Mouse (Mus musculus) heart, embryonic 15.5 days (tissue): ENCODE data around the gene Zfp473. TPM values are rescaled to one million over a fixed set of nuclear protein-coding genes. Genes with fewer than 3 reads are reported as not detected.
"Not testable (repeated sequence)": the region's sequence is repeated elsewhere in the genome, so short reads cannot be mapped to it uniquely, and the experiment has no call there.

Experiments used
- ATAC-seq: fragments of 200-750 bp; cut with Nextera tagmentation; replicated peaks from 2 replicates; pipeline ENCODE4 v1.8.0; 2017; ENCODE audit warnings: low read depth, moderate TSS enrichment; ENCODE audit not compliant: insufficient number of reproducible peaks, insufficient read depth, low FRiP score
- H3K27ac ChIP-seq: fragments of 300-500 bp; sonication (generic); 2 replicates; pipeline ENCODE4 v1.5.1; 2015; ENCODE audit warnings: mild to moderate bottlenecking, inconsistent platforms
- H3K27me3 ChIP-seq: fragments of 300-500 bp; sonication (generic); 2 replicates; pipeline ENCODE4 v1.6.1; 2015; ENCODE audit warnings: inconsistent platforms
- H3K36me3 ChIP-seq: fragments of 300-500 bp; sonication (generic); 2 replicates; pipeline ENCODE4 v1.6.1; 2015; ENCODE audit warnings: mild to moderate bottlenecking, inconsistent platforms
- H3K4me1 ChIP-seq: fragments of 300-500 bp; sonication (generic); replicated peaks from 2 replicates; pipeline ENCODE4 v1.6.1; 2015; ENCODE audit warnings: inconsistent platforms
- H3K4me2 ChIP-seq: fragments of 300-500 bp; sonication (generic); 2 replicates; pipeline ENCODE4 v1.6.1; 2015; ENCODE audit warnings: inconsistent platforms, mild to moderate bottlenecking, moderate library complexity
- H3K4me3 ChIP-seq: fragments of 300-500 bp; sonication (generic); 2 replicates; pipeline ENCODE4 v1.5.1; 2015; ENCODE audit warnings: mild to moderate bottlenecking, inconsistent platforms
- H3K9ac ChIP-seq: fragments of 300-500 bp; sonication (generic); 2 replicates; pipeline ENCODE4 v1.6.1; 2015; ENCODE audit warnings: mild to moderate bottlenecking, inconsistent platforms
- H3K9me3 ChIP-seq: fragments of 300-500 bp; sonication (generic); replicated peaks from 2 replicates; pipeline ENCODE4 v1.6.1; 2016; ENCODE audit warnings: inconsistent platforms
- WGBS: fragments of 180-500 bp; shearing (Covaris S2); methylation state at CpG from one replicate; pipeline ENCODE4 v1.1.7; 2015; ENCODE audit warnings: mixed read lengths; 5-methylcytosine and 5-hydroxymethylcytosine counted together
- polyA plus RNA-seq: library from polyadenylated mRNA; unstranded; fragments of >200 nt; fragmentation: Nextera tagmentation; extraction: Ambion mirVana; gene quantifications from 2 replicates; pipeline ENCODE4 v1.2.1, GENCODE M21; 2015

Zfp473 gene
- 0.47 and 0.58 TPM in 2 replicates for polyA plus RNA-seq

GRCm38 (mm10) chr7:44750950-44751349, at the start of gene Zfp473:
Gene Zfp473 (minus strand): TSS chr7:44751050.
- Histone ChIP-seq H3K36me3 (peaks cover 38% of the 10 kb centered on the region), H3K4me1 (peaks cover 15% of the 10 kb centered on the region)
- H3K9me3 ChIP-seq, ATAC-seq, H3K27ac ChIP-seq, H3K9ac ChIP-seq, H3K4me3 ChIP-seq, H3K4me2 ChIP-seq, H3K27me3 ChIP-seq: not testable (repeated sequence)
- 81% methylated on average over 1 of the region's 1 CpGs for WGBS

- H3K4me2 ChIP-seq = no peak overlapping the region
- H3K36me3 ChIP-seq = no peaks in the 10 kb centered on the region
- ATAC-seq = no peak
- 78% methylated on average over 6 of the region's 6 CpGs for WGBS
- H3K9me3 ChIP-seq = peaks cover 4% of the 10 kb centered on the region; the same call in 1 of the 2 replicates
- H3K9ac ChIP-seq = no peak overlapping the region
- H3K4me3 ChIP-seq = no peak overlapping the region
- H3K27me3 ChIP-seq = 0 out of 2 replicates have a peak, but pooled peaks cover 3% of the 10 kb centered on the region
- no peaks in the 10 kb centered on the region for H3K4me1 ChIP-seq
- H3K27ac ChIP-seq = no peak overlapping the region
These were observed 41.9 kb upstream of the Zfp473 start for GRCm38 (mm10) chr7:44792781-44793180.

- Histone ChIP-seq H3K4me3 (no peak overlapping the region), H3K27me3 (0 out of 2 replicates have a peak, but pooled peaks cover 3% of the 10 kb centered on the region), H3K4me2 (no peak overlapping the region), H3K9ac (no peak overlapping the region), H3K27ac (no peak overlapping the region), H3K36me3 (no peaks in the 10 kb centered on the region), H3K4me1 (no peaks in the 10 kb centered on the region), H3K9me3 (0 out of 2 replicates have a peak, but pooled peaks cover 4% of the 10 kb centered on the region)
- WGBS = 52% methylated on average over 4 of the region's 4 CpGs
- no peak for ATAC-seq
These were observed 39.2 kb upstream of the Zfp473 start for GRCm38 (mm10) chr7:44790066-44790465.

- H3K9me3 ChIP-seq = 0 out of 2 replicates have a peak, but pooled peaks cover 4% of the 10 kb centered on the region
- WGBS = 59% methylated on average over 3 of the region's 3 CpGs
- ATAC-seq = no peak
- no peak overlapping the region for H3K4me2 ChIP-seq
- H3K27me3 ChIP-seq = 0 out of 2 replicates have a peak, but pooled peaks cover 3% of the 10 kb centered on the region
- H3K27ac ChIP-seq = no peak overlapping the region
- no peak overlapping the region for H3K9ac ChIP-seq
- no peaks in the 10 kb centered on the region for H3K4me1 ChIP-seq
- H3K4me3 ChIP-seq = no peak overlapping the region
- no peaks in the 10 kb centered on the region for H3K36me3 ChIP-seq
These were observed 38.7 kb upstream of the Zfp473 start for GRCm38 (mm10) chr7:44789531-44789930.

GRCm38 (mm10) chr7:44780101-44780500, 29.3 kb upstream of the Zfp473 start:
- no peak overlapping the region for H3K4me3 ChIP-seq
- 77% methylated on average over 8 of the region's 8 CpGs for WGBS
- H3K36me3 ChIP-seq = peaks cover 19% of the 10 kb centered on the region; the same call in 1 of the 2 replicates
- H3K27ac ChIP-seq = no peak overlapping the region
- no peaks in the 10 kb centered on the region for H3K27me3 ChIP-seq
- no peak overlapping the region for H3K4me2 ChIP-seq
- no peak for ATAC-seq
- H3K9me3 ChIP-seq = no peaks in the 10 kb centered on the region
- no peak overlapping the region for H3K9ac ChIP-seq
- H3K4me1 ChIP-seq = no peaks in the 10 kb centered on the region

- no peaks in the 10 kb centered on the region for H3K27me3 ChIP-seq
- no peak for ATAC-seq
- H3K9ac ChIP-seq = no peak overlapping the region
- no peaks in the 10 kb centered on the region for H3K9me3 ChIP-seq
- H3K27ac ChIP-seq = no peak overlapping the region
- H3K36me3 ChIP-seq = peaks cover 41% of the 10 kb centered on the region
- H3K4me3 ChIP-seq = no peak overlapping the region
- no peak overlapping the region for H3K4me2 ChIP-seq
- WGBS = 90% methylated on average over 9 of the region's 9 CpGs
- H3K4me1 ChIP-seq = no peaks in the 10 kb centered on the region
These were observed 26.1 kb upstream of the Zfp473 start for GRCm38 (mm10) chr7:44776849-44777498.

- Histone ChIP-seq H3K9me3 (no peaks in the 10 kb centered on the region), H3K4me3 (no peak overlapping the region), H3K4me2 (no peak overlapping the region), H3K36me3 (peaks cover 67% of the 10 kb centered on the region), H3K4me1 (no peaks in the 10 kb centered on the region), H3K27me3 (no peaks in the 10 kb centered on the region), H3K27ac (no peak overlapping the region), H3K9ac (no peak overlapping the region)
- WGBS = 78% methylated on average over 8 of the region's 8 CpGs
- ATAC-seq = no peak
These were observed 21.8 kb upstream of the Zfp473 start for GRCm38 (mm10) chr7:44772591-44773204.

- Histone ChIP-seq H3K4me2 (no peak overlapping the region), H3K27ac (no peak overlapping the region), H3K27me3 (no peaks in the 10 kb centered on the region), H3K9ac (no peak overlapping the region), H3K36me3 (peaks cover 67% of the 10 kb centered on the region), H3K4me3 (no peak overlapping the region), H3K9me3 (no peaks in the 10 kb centered on the region), H3K4me1 (no peaks in the 10 kb centered on the region)
- no peak for ATAC-seq
- 15% methylated on average over 6 of the region's 6 CpGs for WGBS
These were observed 19.3 kb upstream of the Zfp473 start for GRCm38 (mm10) chr7:44770046-44770578.

- Histone ChIP-seq H3K4me3 (no peak overlapping the region), H3K27ac (no peak overlapping the region), H3K4me2 (no peak overlapping the region), H3K4me1 (no peaks in the 10 kb centered on the region), H3K9me3 (no peaks in the 10 kb centered on the region), H3K27me3 (no peaks in the 10 kb centered on the region), H3K36me3 (peaks cover 63% of the 10 kb centered on the region), H3K9ac (no peak overlapping the region)
- 84% methylated on average over 5 of the region's 5 CpGs for WGBS
- ATAC-seq = no peak
These were observed 17.3 kb upstream of the Zfp473 start for GRCm38 (mm10) chr7:44768129-44768528.

GRCm38 (mm10) chr7:44760366-44760765, 9.5 kb upstream of the Zfp473 start:
- H3K36me3 ChIP-seq = peaks cover 80% of the 10 kb centered on the region
- H3K4me2 ChIP-seq = no peak overlapping the region
- no peaks in the 10 kb centered on the region for H3K9me3 ChIP-seq
- no peak for ATAC-seq
- H3K27ac ChIP-seq = no peak overlapping the region
- H3K4me1 ChIP-seq = no peaks in the 10 kb centered on the region
- H3K9ac ChIP-seq = no peak overlapping the region
- no peaks in the 10 kb centered on the region for H3K27me3 ChIP-seq
- no peak overlapping the region for H3K4me3 ChIP-seq

- Histone ChIP-seq H3K9me3 (no peaks in the 10 kb centered on the region), H3K27ac (no peak overlapping the region), H3K36me3 (peaks cover 87% of the 10 kb centered on the region), H3K4me3 (no peak overlapping the region), H3K27me3 (no peaks in the 10 kb centered on the region), H3K4me1 (no peaks in the 10 kb centered on the region), H3K9ac (no peak overlapping the region), H3K4me2 (no peak overlapping the region)
- 73% methylated on average over 2 of the region's 2 CpGs for WGBS
- ATAC-seq = no peak
These were observed 6.3 kb upstream of the Zfp473 start for GRCm38 (mm10) chr7:44757164-44757563.
